Mouse (Mus musculus) kidney, embryonic 15.5 days (tissue): ENCODE measurements at regions not wholly inside any gene's neighbourhood (a gene's known extent, or its start where the extent isn't known, plus 50 kb on each side); places are given as distances from the start of the nearest gene placed in this dataset.
A peak's percentile ranks its signal among the peaks of the same experiment; 100 is the strongest.

Experiments
- ATAC-seq: fragments of 200-750 bp; cut with Nextera tagmentation; replicated peaks from 2 replicates; pipeline ENCODE4 v1.8.0; 2017; ENCODE audit warnings: moderate TSS enrichment; ENCODE audit not compliant: low FRiP score
- H3K27ac ChIP-seq: fragments of 300-500 bp; sonication (generic); 2 replicates; pipeline ENCODE4 v1.5.1; 2015; ENCODE audit warnings: mild to moderate bottlenecking, inconsistent platforms
- H3K27me3 ChIP-seq: fragments of 300-500 bp; sonication (generic); 2 replicates; pipeline ENCODE4 v1.6.1; 2015; ENCODE audit warnings: inconsistent platforms
- H3K36me3 ChIP-seq: fragments of 300-500 bp; sonication (generic); 2 replicates; pipeline ENCODE4 v1.6.1; 2015; ENCODE audit warnings: inconsistent platforms
- H3K4me1 ChIP-seq: fragments of 300-500 bp; sonication (generic); 2 replicates; pipeline ENCODE4 v1.6.1; 2015; ENCODE audit warnings: inconsistent platforms
- H3K4me2 ChIP-seq: fragments of 300-500 bp; sonication (generic); 2 replicates; pipeline ENCODE4 v1.6.1; 2015; ENCODE audit warnings: moderate library complexity, mild to moderate bottlenecking, inconsistent platforms
- H3K4me3 ChIP-seq: fragments of 300-500 bp; sonication (generic); replicated peaks from 2 replicates; pipeline ENCODE4 v1.5.1; 2015; ENCODE audit warnings: mild to moderate bottlenecking, inconsistent platforms
- H3K9ac ChIP-seq: fragments of 300-500 bp; sonication (generic); 2 replicates; pipeline ENCODE4 v1.6.1; 2015; ENCODE audit warnings: mild to moderate bottlenecking, inconsistent platforms
- H3K9me3 ChIP-seq: fragments of 300-500 bp; sonication (generic); replicated peaks from 2 replicates; pipeline ENCODE4 v1.6.1; 2016; ENCODE audit warnings: inconsistent platforms
- WGBS: fragments of 180-500 bp; shearing (Covaris S2); methylation state at CpG from one replicate; pipeline ENCODE4 v1.1.7; 2015; ENCODE audit warnings: mixed read lengths; 5-methylcytosine and 5-hydroxymethylcytosine counted together

DNA sequence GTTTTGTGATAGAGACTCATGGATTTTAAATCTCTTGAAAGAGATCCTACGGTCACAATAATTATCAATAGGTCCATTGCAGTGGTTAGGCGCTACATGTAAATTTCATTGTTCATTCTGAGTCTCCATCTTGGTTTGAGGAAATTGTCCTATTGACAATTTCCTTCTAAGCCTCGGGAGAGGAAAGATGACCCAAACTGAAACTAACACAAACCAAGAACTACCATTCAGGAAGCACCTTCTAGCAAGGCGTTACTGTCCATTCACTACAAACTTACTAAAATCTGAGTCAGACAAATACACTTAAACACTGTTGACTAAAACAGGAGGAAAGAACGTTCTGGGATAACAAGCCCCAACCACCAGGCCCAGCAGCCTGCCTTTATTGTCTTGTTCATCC is 140.1 kb upstream of the Olig3 start:
- ATAC-seq = no peak
- Histone ChIP-seq H3K36me3 (no peaks in the 10 kb centered on the region), H3K27ac (no peak overlapping the region), H3K9ac (no peak overlapping the region), H3K4me3 (no peak overlapping the region), H3K4me2 (no peak overlapping the region), H3K9me3 (no peaks in the 10 kb centered on the region), H3K4me1 (no peaks in the 10 kb centered on the region), H3K27me3 (no peaks in the 10 kb centered on the region)
- WGBS = 86% methylated on average over 5 of the region's 5 CpGs

DNA sequence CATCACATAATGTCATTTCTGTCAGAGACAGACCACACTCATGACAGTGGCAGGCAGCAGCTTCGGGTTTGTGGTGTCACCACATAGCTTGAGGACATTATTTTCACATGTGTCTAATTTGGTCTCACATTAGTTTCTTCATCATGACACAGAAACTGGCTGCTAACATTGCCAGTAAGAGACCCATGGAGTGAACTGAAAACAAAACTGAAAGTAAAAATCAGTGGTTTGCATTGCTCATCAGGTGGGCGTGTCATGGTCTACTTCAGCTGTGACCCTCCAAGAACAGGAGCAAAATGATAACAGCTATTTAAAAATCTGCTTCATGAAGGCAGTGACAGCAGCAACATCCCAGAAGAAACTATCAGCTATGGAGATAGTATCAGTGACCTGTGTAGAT is 146.6 kb upstream of the Olig3 start:
- Histone ChIP-seq H3K9ac (no peak overlapping the region), H3K36me3 (no peaks in the 10 kb centered on the region), H3K9me3 (no peaks in the 10 kb centered on the region), H3K4me2 (no peak overlapping the region), H3K4me1 (no peaks in the 10 kb centered on the region), H3K27ac (no peak overlapping the region), H3K4me3 (no peak overlapping the region), H3K27me3 (no peaks in the 10 kb centered on the region)
- ATAC-seq = no peak
- 90% methylated on average over 2 of the region's 2 CpGs for WGBS

GRCm38 (mm10) chr10:19208101-19208722 is 148.1 kb upstream of the Olig3 start:
- Histone ChIP-seq H3K27me3 (no peaks in the 10 kb centered on the region), H3K36me3 (no peaks in the 10 kb centered on the region), H3K4me3 (no peak overlapping the region), H3K9me3 (no peaks in the 10 kb centered on the region), H3K4me2 (peak overlapping the region; percentile 35; the same call in 1 of the 2 replicates), H3K9ac (no peak overlapping the region), H3K4me1 (no peaks in the 10 kb centered on the region), H3K27ac (no peak overlapping the region)
- WGBS = 20% methylated on average over 12 of the region's 12 CpGs
- no peak for ATAC-seq

DNA sequence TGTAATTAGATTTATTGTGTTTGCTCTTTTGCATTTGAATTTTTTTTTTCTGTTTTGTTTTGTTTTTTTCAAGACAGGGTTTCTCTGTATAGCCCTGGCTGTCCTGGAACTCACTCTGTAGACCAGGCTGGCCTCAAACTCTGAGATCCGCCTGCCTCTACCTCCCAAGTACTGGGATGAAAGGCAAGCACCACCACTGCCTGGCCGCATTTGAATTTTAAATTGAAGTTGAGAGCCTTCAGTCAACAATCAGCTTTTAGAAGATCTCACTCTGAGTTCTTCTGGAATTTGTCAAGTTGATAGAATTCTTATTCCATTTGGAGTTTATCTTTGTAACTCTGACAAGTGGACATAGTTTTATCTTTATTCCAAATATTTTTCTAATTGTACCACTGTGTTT is 148.8 kb upstream of the Olig3 start:
- Histone ChIP-seq H3K27me3 (no peaks in the 10 kb centered on the region), H3K4me2 (no peak overlapping the region), H3K36me3 (no peaks in the 10 kb centered on the region), H3K27ac (no peak overlapping the region), H3K4me1 (no peaks in the 10 kb centered on the region), H3K9me3 (no peaks in the 10 kb centered on the region), H3K9ac (no peak overlapping the region), H3K4me3 (no peak overlapping the region)
- no peak for ATAC-seq
- WGBS = 81% methylated on average over 2 of the region's 2 CpGs

GRCm38 (mm10) chr10:19200311-19200710 is 156.0 kb upstream of the Olig3 start:
- WGBS = 86% methylated on average over 2 of the region's 2 CpGs
- Histone ChIP-seq H3K27ac (no peak overlapping the region), H3K4me3 (no peak overlapping the region), H3K27me3 (no peaks in the 10 kb centered on the region), H3K9ac (no peak overlapping the region), H3K4me2 (no peak overlapping the region), H3K36me3 (no peaks in the 10 kb centered on the region), H3K9me3 (no peaks in the 10 kb centered on the region), H3K4me1 (no peaks in the 10 kb centered on the region)
- ATAC-seq = no peak

- no peak overlapping the region for H3K4me3 ChIP-seq
- WGBS = 71% methylated on average over 7 of the region's 7 CpGs
- ATAC-seq = no peak
Measured at GRCm38 (mm10) chr10:19195676-19196075, 160.7 kb upstream of the Olig3 start.

GRCm38 (mm10) chr10:19194646-19195045 is 161.7 kb upstream of the Olig3 start:
- Histone ChIP-seq H3K4me1 (no peaks in the 10 kb centered on the region), H3K36me3 (no peaks in the 10 kb centered on the region), H3K27ac (no peak overlapping the region), H3K4me3 (no peak overlapping the region), H3K4me2 (no peak overlapping the region), H3K27me3 (no peaks in the 10 kb centered on the region), H3K9me3 (no peaks in the 10 kb centered on the region), H3K9ac (no peak overlapping the region)
- no peak for ATAC-seq
- 88% methylated on average over 3 of the region's 3 CpGs for WGBS

More at GRCm38 (mm10) chr10:19195676-19196075, 160.7 kb upstream of the Olig3 start:
- Histone ChIP-seq H3K4me2 (no peak overlapping the region), H3K27me3 (no peaks in the 10 kb centered on the region), H3K4me1 (no peaks in the 10 kb centered on the region), H3K27ac (no peak overlapping the region), H3K9ac (no peak overlapping the region), H3K36me3 (no peaks in the 10 kb centered on the region), H3K9me3 (no peaks in the 10 kb centered on the region)

DNA sequence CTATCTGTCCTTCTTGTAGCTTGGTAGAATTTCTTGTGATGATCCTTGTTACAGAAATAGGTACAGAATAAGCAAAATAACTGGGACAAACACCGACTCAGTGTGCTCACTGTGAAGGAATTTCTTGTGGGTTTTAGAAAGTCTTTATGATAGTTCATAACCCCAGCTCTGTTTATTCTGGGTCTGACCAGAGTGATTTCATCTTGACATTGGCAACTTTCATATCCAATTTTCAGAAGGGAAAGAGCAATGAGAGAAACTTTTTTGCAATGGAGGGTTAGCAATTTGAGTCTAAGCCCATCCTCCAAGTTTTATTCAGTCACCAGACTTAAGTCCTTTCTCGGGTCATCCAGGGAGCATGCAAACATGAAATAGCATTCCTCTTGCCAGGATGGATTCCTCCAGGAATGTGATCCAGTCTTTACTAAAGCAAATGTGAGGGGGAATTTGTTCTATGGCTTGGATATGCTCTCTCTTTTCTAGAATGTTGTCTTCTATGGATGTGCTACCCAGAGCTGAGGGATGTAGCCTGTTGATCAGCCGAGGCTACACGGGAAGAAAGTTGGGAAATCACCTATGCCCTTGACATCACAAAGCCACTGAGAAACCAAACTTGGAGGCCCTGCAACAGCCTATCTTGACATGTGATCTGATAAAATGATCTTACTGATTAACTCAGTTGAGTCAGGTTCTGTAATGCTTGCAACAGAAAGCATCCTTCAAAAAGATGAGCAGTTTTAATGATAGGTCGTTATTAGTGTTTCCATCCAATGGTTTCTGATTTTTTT is 163.2 kb upstream of the Olig3 start:
- ATAC-seq = no peak

DNA sequence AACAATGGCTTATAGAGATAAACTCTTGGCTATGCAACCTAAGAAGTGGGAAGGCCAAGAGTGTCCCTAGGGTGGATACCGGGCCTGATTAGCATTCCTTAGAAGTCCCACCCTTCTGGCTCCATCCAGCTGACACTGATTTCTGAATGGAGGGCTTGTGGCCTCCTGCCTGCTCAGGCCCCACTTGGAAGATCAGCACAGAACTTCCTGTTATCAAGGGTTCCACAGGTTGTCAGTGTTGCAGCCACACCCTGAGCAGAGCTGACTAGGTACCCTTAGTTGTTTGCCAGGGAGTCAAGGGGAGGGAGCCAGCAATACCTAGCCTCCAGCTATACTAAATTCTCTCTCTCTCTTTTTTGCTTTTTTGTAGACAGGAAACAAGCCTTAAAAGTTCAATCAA is 164.1 kb upstream of the Olig3 start:
- no peak for ATAC-seq
- Histone ChIP-seq H3K27ac (no peak overlapping the region), H3K4me3 (no peak overlapping the region), H3K9ac (no peak overlapping the region), H3K27me3 (peaks cover 7% of the 10 kb centered on the region), H3K36me3 (no peaks in the 10 kb centered on the region), H3K9me3 (no peaks in the 10 kb centered on the region), H3K4me1 (peaks cover 9% of the 10 kb centered on the region; the same call in 1 of the 2 replicates), H3K4me2 (no peak overlapping the region)
- WGBS = 11% methylated on average over 1 of the region's 1 CpGs

More for the DNA sequence above, 163.2 kb upstream of the Olig3 start:
- H3K4me3 ChIP-seq = no peak overlapping the region
- H3K4me2 ChIP-seq = no peak overlapping the region
- WGBS = 81% methylated on average over 5 of the region's 5 CpGs
- no peak overlapping the region for H3K9ac ChIP-seq
- H3K36me3 ChIP-seq = no peaks in the 10 kb centered on the region
- peaks cover 5% of the 10 kb centered on the region; the same call in 1 of the 2 replicates for H3K4me1 ChIP-seq
- no peaks in the 10 kb centered on the region for H3K9me3 ChIP-seq
- no peak overlapping the region for H3K27ac ChIP-seq
- no peaks in the 10 kb centered on the region for H3K27me3 ChIP-seq

GRCm38 (mm10) chr10:19188082-19188742 is 168.1 kb upstream of the Olig3 start:
- WGBS = 11% methylated on average over 13 of the region's 13 CpGs

GRCm38 (mm10) chr10:19187716-19188081 is 168.6 kb upstream of the Olig3 start:
- Histone ChIP-seq H3K4me1 (peaks cover 9% of the 10 kb centered on the region), H3K9me3 (no peaks in the 10 kb centered on the region), H3K36me3 (no peaks in the 10 kb centered on the region), H3K4me3 (no peak overlapping the region), H3K9ac (no peak overlapping the region), H3K4me2 (peak overlapping the region; percentile 53), H3K27me3 (peaks cover 10% of the 10 kb centered on the region), H3K27ac (no peak overlapping the region)
- WGBS = 28% methylated on average over 4 of the region's 4 CpGs
- ATAC-seq = no peak

More at GRCm38 (mm10) chr10:19188082-19188742, 168.1 kb upstream of the Olig3 start:
- Histone ChIP-seq H3K9ac (no peak overlapping the region), H3K4me3 (peak overlapping the region; percentile 17), H3K27me3 (peaks cover 10% of the 10 kb centered on the region), H3K4me2 (peak overlapping the region; percentile 53), H3K9me3 (no peaks in the 10 kb centered on the region), H3K27ac (no peak overlapping the region), H3K36me3 (no peaks in the 10 kb centered on the region), H3K4me1 (peaks cover 9% of the 10 kb centered on the region)
- peak; percentile 68 for ATAC-seq

DNA sequence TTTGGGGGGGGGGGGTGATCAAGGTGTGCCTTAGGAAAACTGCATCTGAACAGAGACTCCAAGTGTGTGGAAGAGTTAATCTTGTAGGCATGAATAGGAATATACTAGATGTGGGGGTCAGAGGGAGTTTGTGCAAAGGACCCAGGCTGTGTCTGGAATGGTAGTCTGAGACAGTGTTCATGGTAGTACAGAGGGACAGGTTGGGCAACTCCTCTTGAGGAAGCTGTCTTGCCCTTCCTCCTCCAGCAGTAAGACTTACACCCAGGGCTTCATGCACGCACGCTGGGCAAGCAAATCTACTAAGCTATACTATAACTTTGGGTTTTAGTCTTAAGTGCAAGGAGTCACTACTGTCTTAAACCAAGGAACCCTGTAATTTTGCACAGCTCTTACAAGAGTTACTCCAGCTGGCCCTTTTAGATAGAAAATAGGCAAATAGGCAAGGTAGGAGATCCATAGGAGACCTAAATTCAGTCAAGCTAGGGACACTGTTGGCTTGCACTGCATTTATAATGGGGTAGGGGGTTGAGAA is 169.2 kb upstream of the Olig3 start:
- Histone ChIP-seq H3K36me3 (no peaks in the 10 kb centered on the region), H3K27ac (no peak overlapping the region), H3K4me3 (no peak overlapping the region), H3K9ac (no peak overlapping the region), H3K4me1 (peaks cover 9% of the 10 kb centered on the region), H3K27me3 (peaks cover 10% of the 10 kb centered on the region), H3K9me3 (no peaks in the 10 kb centered on the region), H3K4me2 (no peak overlapping the region)
- 89% methylated on average over 2 of the region's 2 CpGs for WGBS
- ATAC-seq = no peak
